Mouse (Mus musculus) midbrain, postnatal 0 days (tissue): ENCODE measurements at regions not wholly inside any gene's neighbourhood (a gene's known extent, or its start where the extent isn't known, plus 50 kb on each side); places are given as distances from the start of the nearest gene placed in this dataset.

Experiments
- ATAC-seq: fragments of 200-750 bp; cut with Nextera tagmentation; 2 replicates; pipeline ENCODE4 v1.8.0; 2017; ENCODE audit warnings: moderate number of reproducible peaks, mild to moderate bottlenecking, moderate TSS enrichment, moderate library complexity; ENCODE audit not compliant: low FRiP score
- DNase-seq: peaks from one replicate; pipeline ENCODE4 v3.0.0-alpha.2; 2015; ENCODE audit warnings: low spot score
- H3K27ac ChIP-seq: fragments of 300-500 bp; sonication (generic); 2 replicates; pipeline ENCODE4 v1.5.1; 2014; ENCODE audit warnings: low read depth, mild to moderate bottlenecking, low read length, mixed read lengths
- H3K27me3 ChIP-seq: fragments of 300-500 bp; sonication (generic); 2 replicates; pipeline ENCODE4 v1.6.1; 2014; ENCODE audit warnings: low read length, control low read depth, mixed read lengths; ENCODE audit not compliant: insufficient read depth
- H3K36me3 ChIP-seq: fragments of 300-500 bp; sonication (generic); 2 replicates; pipeline ENCODE4 v1.6.1; 2014; ENCODE audit warnings: low read length, control low read depth, mixed read lengths; ENCODE audit not compliant: insufficient read depth
- H3K4me1 ChIP-seq: fragments of 300-500 bp; sonication (generic); 2 replicates; pipeline ENCODE4 v1.6.1; 2014; ENCODE audit warnings: mild to moderate bottlenecking, control low read depth, antibody characterized with exemption, low read length, mixed read lengths; ENCODE audit not compliant: insufficient read depth
- H3K4me2 ChIP-seq: fragments of 300-500 bp; sonication (generic); 2 replicates; pipeline ENCODE4 v1.6.1; 2014; ENCODE audit warnings: low read depth, mild to moderate bottlenecking, low read length, mixed read lengths; ENCODE audit not compliant: poor library complexity, severe bottlenecking
- H3K4me3 ChIP-seq: fragments of 300-500 bp; sonication (generic); 2 replicates; pipeline ENCODE4 v1.5.1; 2014; ENCODE audit warnings: low read depth, mild to moderate bottlenecking, low read length, moderate library complexity
- H3K9ac ChIP-seq: fragments of 300-500 bp; sonication (generic); replicated peaks from 2 replicates; pipeline ENCODE4 v1.6.1; 2014; ENCODE audit warnings: mild to moderate bottlenecking, low read length, moderate library complexity, mixed read lengths; ENCODE audit not compliant: poor library complexity, severe bottlenecking
- H3K9me3 ChIP-seq: fragments of 300-500 bp; sonication (generic); 2 replicates; pipeline ENCODE4 v1.6.1; 2016; ENCODE audit warnings: low read length, control low read depth
- CTCF ChIP-seq: IDR thresholded peaks from 2 replicates; pipeline ENCODE4 v1.5.1; 2016; ENCODE audit warnings: antibody characterized with exemption, mild to moderate bottlenecking
- WGBS: fragments of 180-500 bp; shearing (Covaris S2); extraction: QIAGEN DNeasy Blood & Tissue Kit; methylation state at CpG from one replicate; pipeline ENCODE4 v1.1.7; 2014; 5-methylcytosine and 5-hydroxymethylcytosine counted together

GRCm38 (mm10) chrX:167032586-167032985, 176.5 kb downstream of the Tmsb4x start:
- ATAC-seq (no peak), DNase-seq (no peak)
- Histone ChIP-seq H3K4me2 (no peak overlapping the region), H3K27me3 (no peaks in the 10 kb centered on the region), H3K36me3 (no peaks in the 10 kb centered on the region), H3K4me1 (no peaks in the 10 kb centered on the region), H3K9me3 (no peaks in the 10 kb centered on the region), H3K4me3 (no peak overlapping the region), H3K27ac (no peak overlapping the region), H3K9ac (no peak overlapping the region)
- TF ChIP-seq CTCF, result no peak
- 59% methylated on average over 3 of the region's 3 CpGs for WGBS

GRCm38 (mm10) chrX:167031543-167031942, 177.6 kb downstream of the Tmsb4x start:
- no peaks in the 10 kb centered on the region for H3K36me3 ChIP-seq
- ATAC-seq (no peak), DNase-seq (no peak)
- H3K4me1 ChIP-seq, result no peaks in the 10 kb centered on the region
- TF ChIP-seq CTCF, result no peak
- no peak overlapping the region for H3K9ac ChIP-seq
- H3K9me3 ChIP-seq, result no peaks in the 10 kb centered on the region
- H3K4me3 ChIP-seq, result no peak overlapping the region
- H3K27ac ChIP-seq, result no peak overlapping the region
- no peak overlapping the region for H3K4me2 ChIP-seq
- 84% methylated on average over 2 of the region's 2 CpGs for WGBS
- no peaks in the 10 kb centered on the region for H3K27me3 ChIP-seq

GRCm38 (mm10) chrX:167015602-167016001, 193.5 kb downstream of the Tmsb4x start:
- no peak for ATAC-seq
- H3K27ac ChIP-seq, result no peak overlapping the region

GRCm38 (mm10) chrX:167014322-167014721, 194.8 kb downstream of the Tmsb4x start:
- Histone ChIP-seq H3K9me3 (no peaks in the 10 kb centered on the region), H3K36me3 (no peaks in the 10 kb centered on the region), H3K27me3 (no peaks in the 10 kb centered on the region; the same call in 1 of the 2 replicates), H3K4me2 (no peak overlapping the region), H3K4me1 (no peaks in the 10 kb centered on the region), H3K4me3 (no peak overlapping the region), H3K9ac (no peak overlapping the region), H3K27ac (no peak overlapping the region)
- ATAC-seq (no peak), DNase-seq (no peak)
- WGBS, result 66% methylated on average over 2 of the region's 2 CpGs
- no peak for TF ChIP-seq CTCF

More at GRCm38 (mm10) chrX:167015602-167016001, 193.5 kb downstream of the Tmsb4x start:
- Histone ChIP-seq H3K4me3 (no peak overlapping the region), H3K27me3 (no peaks in the 10 kb centered on the region; the same call in 1 of the 2 replicates), H3K9ac (no peak overlapping the region), H3K9me3 (no peaks in the 10 kb centered on the region), H3K36me3 (no peaks in the 10 kb centered on the region), H3K4me1 (no peaks in the 10 kb centered on the region), H3K4me2 (no peak overlapping the region)
- no peak for DNase-seq
- 49% methylated on average over 2 of the region's 2 CpGs for WGBS
- no peak for TF ChIP-seq CTCF

- WGBS, result 81% methylated on average over 4 of the region's 4 CpGs
- no peak overlapping the region for H3K27ac ChIP-seq
- no peak for TF ChIP-seq CTCF
- no peak overlapping the region for H3K9ac ChIP-seq
- no peaks in the 10 kb centered on the region for H3K9me3 ChIP-seq
- no peak overlapping the region for H3K4me2 ChIP-seq
- ATAC-seq (no peak), DNase-seq (no peak)
- no peaks in the 10 kb centered on the region for H3K36me3 ChIP-seq
- no peak overlapping the region for H3K4me3 ChIP-seq
- H3K4me1 ChIP-seq, result no peaks in the 10 kb centered on the region
- H3K27me3 ChIP-seq, result no peaks in the 10 kb centered on the region; the same call in 1 of the 2 replicates
These were observed 196.2 kb downstream of the Tmsb4x start for GRCm38 (mm10) chrX:167012891-167013290.

- Histone ChIP-seq H3K27me3 (no peaks in the 10 kb centered on the region; the same call in 1 of the 2 replicates), H3K36me3 (no peaks in the 10 kb centered on the region), H3K4me1 (no peaks in the 10 kb centered on the region), H3K4me2 (no peak overlapping the region), H3K9me3 (no peaks in the 10 kb centered on the region), H3K9ac (no peak overlapping the region), H3K27ac (no peak overlapping the region), H3K4me3 (no peak overlapping the region)
- 80% methylated on average over 1 of the region's 1 CpGs for WGBS
- TF ChIP-seq CTCF, result no peak
- no peak for DNase-seq
- ATAC-seq, result no peak
These were observed 197.1 kb downstream of the Tmsb4x start for GRCm38 (mm10) chrX:167011977-167012542.
